Mouse (Mus musculus): ENCODE results near the gene Zfp697. TPM values are rescaled to one million over a fixed set of nuclear protein-coding genes. Genes with fewer than 3 reads are reported as not detected.
"Not testable (repeated sequence)": the region's sequence is repeated elsewhere in the genome, so short reads cannot be mapped to it uniquely, and the experiment has no call there.

Zfp697 gene
- polyA plus RNA-seq, 1 experiment from 2014 or later: 8.8 TPM

DNA sequence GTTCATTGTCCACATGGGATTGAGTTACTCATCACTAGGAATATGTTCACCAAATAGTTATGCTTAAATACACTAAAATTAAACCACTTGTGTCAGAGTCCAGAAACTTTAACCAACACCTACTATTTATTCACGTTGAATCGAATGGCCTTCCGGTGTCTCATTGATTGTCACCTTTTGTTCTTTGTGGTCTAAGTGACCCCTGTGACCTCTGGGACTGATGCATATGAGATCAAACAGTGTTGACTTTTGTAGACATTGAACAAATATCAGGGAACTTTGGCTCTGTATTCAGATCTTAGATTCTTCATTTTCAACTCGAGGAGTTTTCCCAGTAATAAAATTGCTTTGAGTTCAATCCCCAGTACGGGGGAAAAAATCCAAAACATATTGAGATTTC is 178.4 kb downstream of the Zfp697 start:
- not testable (repeated sequence) for H3K27ac ChIP-seq; H3K4me2 ChIP-seq (replicated peaks); H3K9me3 ChIP-seq; H3K9ac ChIP-seq; ATAC-seq (ENCODE audit: insufficient number of reproducible peaks, insufficient read depth, low FRiP score, low TSS enrichment); H3K4me1 ChIP-seq; H3K4me3 ChIP-seq; H3K27me3 ChIP-seq; H3K36me3 ChIP-seq
- WGBS: no CpG with 5 or more reads among the region's 5 CpGs

DNA sequence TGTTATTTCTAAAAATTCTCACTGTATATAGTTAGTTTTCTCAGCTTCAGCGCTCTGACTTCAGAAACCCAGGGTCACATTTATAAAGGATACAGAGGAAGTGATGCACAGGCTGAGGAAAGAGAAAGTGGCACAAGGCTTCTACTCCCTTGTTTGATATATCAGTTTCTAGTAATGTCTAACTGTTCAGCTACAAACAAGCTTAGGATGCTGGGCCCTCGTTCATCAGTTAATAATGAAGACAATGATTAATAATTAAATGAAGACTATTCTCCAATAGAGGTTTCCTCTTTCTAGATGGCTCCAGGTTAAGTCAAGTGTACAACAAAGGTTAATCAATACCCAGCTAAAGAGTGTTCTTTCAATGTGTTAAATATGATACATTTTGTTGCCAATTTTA is 181.6 kb downstream of the Zfp697 start:
- not testable (repeated sequence) for H3K4me2 ChIP-seq (replicated peaks); ATAC-seq (ENCODE audit: insufficient number of reproducible peaks, insufficient read depth, low FRiP score, low TSS enrichment); H3K4me3 ChIP-seq; H3K9ac ChIP-seq; H3K27me3 ChIP-seq; H3K27ac ChIP-seq; H3K36me3 ChIP-seq; H3K4me1 ChIP-seq; H3K9me3 ChIP-seq
- no CpG with 5 or more reads among the region's 2 CpGs for WGBS

DNA sequence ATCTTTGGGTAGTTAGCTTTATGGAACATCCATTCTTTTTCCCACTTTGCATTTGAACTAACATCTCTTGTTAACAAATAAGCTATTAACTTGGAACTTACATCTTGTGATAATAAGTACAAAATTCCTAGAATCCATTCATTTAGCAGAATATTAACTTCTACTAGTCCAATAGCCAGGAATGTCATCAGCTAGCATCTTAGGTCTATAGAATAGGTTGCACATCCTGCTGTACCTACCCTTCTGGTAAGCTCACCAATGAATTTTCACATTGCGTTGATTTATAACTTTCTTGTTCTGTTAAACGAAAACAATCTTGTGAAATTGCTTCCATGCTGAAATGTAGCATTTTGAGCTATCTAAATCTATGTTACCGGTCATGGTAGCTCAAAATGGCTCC is 182.6 kb downstream of the Zfp697 start:
- H3K9me3 ChIP-seq; H3K4me2 ChIP-seq (replicated peaks); H3K4me1 ChIP-seq; H3K4me3 ChIP-seq; H3K9ac ChIP-seq; ATAC-seq (ENCODE audit: insufficient number of reproducible peaks, insufficient read depth, low FRiP score, low TSS enrichment); H3K27me3 ChIP-seq; H3K36me3 ChIP-seq; H3K27ac ChIP-seq: not testable (repeated sequence)
- WGBS: no CpG with 5 or more reads among the region's 3 CpGs

DNA sequence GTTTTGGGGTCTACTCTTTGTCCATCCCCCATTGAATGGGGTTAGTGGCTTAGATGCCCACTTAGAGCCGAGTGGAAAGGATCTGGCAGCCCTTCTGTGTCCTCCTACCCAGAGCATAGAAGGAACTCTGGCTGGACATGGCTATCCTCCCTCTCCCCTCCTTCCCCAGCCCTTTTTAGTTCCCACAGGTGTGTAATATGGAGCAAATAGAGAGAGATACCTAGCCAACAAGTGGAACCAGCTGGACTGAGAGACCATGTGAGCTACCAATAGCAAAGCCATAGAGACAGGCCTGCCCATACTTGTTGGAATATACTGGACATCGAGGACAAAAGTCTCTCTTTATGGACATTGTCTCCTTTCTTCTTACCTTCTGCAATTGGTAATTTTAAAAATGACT is 185.5 kb downstream of the Zfp697 start:
- H3K4me1 ChIP-seq; ATAC-seq (ENCODE audit: insufficient number of reproducible peaks, insufficient read depth, low FRiP score, low TSS enrichment); H3K36me3 ChIP-seq; H3K4me2 ChIP-seq (replicated peaks); H3K27ac ChIP-seq; H3K27me3 ChIP-seq; H3K9me3 ChIP-seq; H3K9ac ChIP-seq; H3K4me3 ChIP-seq: not testable (repeated sequence)
- 83% methylated on average over 2 of the region's 2 CpGs for WGBS

DNA sequence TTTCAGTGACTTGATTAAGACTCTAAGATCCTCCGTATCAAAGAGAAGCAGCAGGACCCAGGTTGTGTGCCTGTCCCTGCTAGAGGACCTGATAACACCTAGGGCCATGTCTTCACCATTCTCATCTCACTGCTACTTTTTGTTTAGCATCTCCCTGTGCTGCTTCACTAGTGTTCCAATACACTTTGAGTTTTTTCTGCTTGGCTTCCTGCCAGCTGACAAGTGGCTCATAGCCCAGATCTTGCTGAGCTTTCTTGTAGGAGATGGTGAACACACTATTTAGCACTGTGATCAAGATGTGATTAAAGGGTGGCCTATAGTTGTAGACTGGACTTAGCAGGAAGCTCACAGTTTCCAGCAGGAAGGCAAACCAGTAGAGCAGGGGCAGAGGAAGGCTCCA is 198.8 kb downstream of the Zfp697 start:
- not testable (repeated sequence) for H3K27ac ChIP-seq; H3K27me3 ChIP-seq; H3K4me2 ChIP-seq (replicated peaks); H3K9ac ChIP-seq; H3K4me1 ChIP-seq; H3K36me3 ChIP-seq; H3K4me3 ChIP-seq; H3K9me3 ChIP-seq; ATAC-seq (ENCODE audit: insufficient number of reproducible peaks, insufficient read depth, low FRiP score, low TSS enrichment)
- WGBS: 100% methylated on average over 1 of the region's 1 CpGs

DNA sequence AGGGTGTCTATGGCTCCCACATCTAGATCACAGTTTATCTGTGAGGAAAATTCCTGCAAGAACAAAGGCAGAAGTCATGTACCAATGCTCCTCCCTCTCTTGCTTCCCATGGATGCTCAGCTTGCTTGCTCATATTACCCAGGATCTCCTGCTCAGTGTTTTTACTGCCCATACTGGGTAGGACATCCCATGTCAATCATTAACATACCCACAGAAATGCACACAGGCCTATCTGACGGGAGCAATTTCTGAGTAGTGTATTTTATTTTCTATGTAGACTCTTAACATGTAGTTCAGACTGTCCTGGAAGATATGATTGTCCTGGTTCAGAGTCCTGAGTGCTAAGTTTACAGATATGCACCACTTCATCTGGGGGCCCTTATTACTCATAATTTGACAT is 199.9 kb downstream of the Zfp697 start:
- no CpG with 5 or more reads among the region's 1 CpGs for WGBS
- not testable (repeated sequence) for ATAC-seq (ENCODE audit: insufficient number of reproducible peaks, insufficient read depth, low FRiP score, low TSS enrichment)

DNA sequence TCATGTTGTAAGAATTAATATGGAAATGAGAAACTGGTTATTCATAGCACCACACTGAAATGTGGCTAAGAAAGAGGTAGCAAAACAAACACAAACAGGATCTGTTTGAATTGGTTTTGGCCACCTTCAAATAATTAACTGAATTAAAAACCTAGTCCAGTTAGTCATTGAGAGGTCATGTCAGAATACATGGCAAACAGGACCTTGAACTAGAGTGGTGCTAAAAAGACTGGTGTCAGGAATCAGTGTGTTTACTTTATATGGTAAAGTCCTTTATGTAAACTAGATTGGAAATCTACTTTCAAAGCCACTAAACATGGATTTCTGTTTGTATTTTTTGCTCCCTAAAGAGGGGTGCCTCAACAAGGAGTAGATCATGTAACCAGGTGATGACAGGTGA is 200.4 kb downstream of the Zfp697 start:
- not testable (repeated sequence) for H3K4me2 ChIP-seq (replicated peaks); H3K4me1 ChIP-seq; H3K27me3 ChIP-seq; H3K4me3 ChIP-seq; H3K36me3 ChIP-seq; H3K9me3 ChIP-seq; H3K27ac ChIP-seq; ATAC-seq (ENCODE audit: insufficient number of reproducible peaks, insufficient read depth, low FRiP score, low TSS enrichment); H3K9ac ChIP-seq

More for the DNA sequence above, 199.9 kb downstream of the Zfp697 start:
- H3K27me3 ChIP-seq; H3K27ac ChIP-seq; H3K36me3 ChIP-seq; H3K4me1 ChIP-seq; H3K9me3 ChIP-seq; H3K4me3 ChIP-seq; H3K4me2 ChIP-seq (replicated peaks); H3K9ac ChIP-seq: not testable (repeated sequence)

DNA sequence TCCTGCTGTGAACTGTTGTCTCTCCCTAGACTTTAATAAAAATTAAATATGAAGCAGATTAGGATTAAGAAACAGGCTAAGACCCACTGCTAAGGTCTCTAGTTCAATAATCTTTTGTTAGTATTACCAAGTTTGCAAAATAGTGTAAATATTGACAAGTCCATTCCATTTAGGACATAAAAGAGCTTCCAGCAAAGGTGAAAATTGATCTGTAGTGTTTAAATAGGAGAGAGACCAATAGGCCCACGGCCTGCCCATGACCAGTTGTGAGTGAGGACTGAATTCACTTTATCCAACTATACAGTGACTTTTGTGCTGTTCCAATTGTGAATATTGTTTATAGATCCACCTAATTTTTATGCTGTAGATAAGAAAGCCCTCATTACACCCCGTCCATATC is 205.5 kb downstream of the Zfp697 start:
- Histone ChIP-seq H3K27me3 (no peaks in the 10 kb centered on the region), H3K4me2 (replicated peaks) (no peak overlapping the region), H3K4me1 (no peaks in the 10 kb centered on the region), H3K9ac (no peak overlapping the region), H3K27ac (no peak overlapping the region), H3K9me3 (no peaks in the 10 kb centered on the region), H3K4me3 (no peak overlapping the region), H3K36me3 (no peaks in the 10 kb centered on the region)
- ATAC-seq (ENCODE audit: insufficient number of reproducible peaks, insufficient read depth, low FRiP score, low TSS enrichment): no peak
- WGBS: 88% methylated on average over 2 of the region's 2 CpGs

DNA sequence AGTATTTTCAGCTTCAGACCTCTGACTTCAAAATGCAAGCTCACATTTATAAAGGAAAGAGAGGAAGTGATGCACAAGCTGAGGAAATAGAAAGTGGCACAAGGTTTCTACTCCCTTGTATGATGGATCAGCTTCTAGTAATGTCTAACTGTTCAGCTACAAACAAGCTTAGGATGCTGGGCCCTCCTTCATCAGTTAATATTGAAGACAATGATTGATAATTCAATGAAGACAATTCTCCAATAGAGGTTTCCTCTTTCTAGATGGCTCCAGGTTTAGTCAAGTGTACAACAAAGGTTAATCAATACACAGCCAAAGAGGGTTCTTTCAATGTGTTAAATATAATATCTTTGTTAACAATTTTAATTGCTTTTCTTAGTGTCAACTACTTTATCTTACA is 206.4 kb downstream of the Zfp697 start, which contains the start of gene Gm10681:
Gene Gm10681, minus strand, starts transcription at position 101 of the 400 bp plus-strand sequence.
- no peaks in the 10 kb centered on the region for H3K27me3 ChIP-seq
- ATAC-seq (ENCODE audit: insufficient number of reproducible peaks, insufficient read depth, low FRiP score, low TSS enrichment): no peak
- no peaks in the 10 kb centered on the region for H3K9me3 ChIP-seq
- H3K4me1 ChIP-seq: no peaks in the 10 kb centered on the region
- no peaks in the 10 kb centered on the region for H3K36me3 ChIP-seq
- no peak within 1 kb of the TSS for H3K4me2 ChIP-seq (replicated peaks)
- H3K9ac ChIP-seq: no peak within 1 kb of the TSS
- no peak within 1 kb of the TSS for H3K4me3 ChIP-seq
- no peak within 1 kb of the TSS for H3K27ac ChIP-seq

DNA sequence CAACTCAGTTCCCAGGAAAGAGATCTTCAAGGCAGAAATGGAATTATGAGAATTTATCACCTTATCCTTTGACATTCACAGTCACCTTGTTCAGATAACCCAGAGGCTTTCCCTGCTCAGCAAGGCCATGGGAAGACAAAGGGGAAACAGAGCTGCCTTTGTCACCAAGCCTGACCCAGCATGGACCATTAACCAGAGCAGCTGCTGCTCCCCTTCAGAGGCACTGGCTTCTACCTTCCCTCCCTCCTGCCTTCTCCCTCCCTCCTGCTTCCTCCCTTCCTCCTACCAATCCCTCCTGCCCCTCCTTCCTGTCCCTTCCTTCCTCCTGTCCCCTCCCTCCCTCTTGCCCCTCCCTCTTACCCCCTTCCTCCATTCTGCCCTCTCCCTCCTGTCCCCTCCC is 231.3 kb downstream of the Zfp697 start:
- not testable (repeated sequence) for H3K27me3 ChIP-seq; ATAC-seq (ENCODE audit: insufficient number of reproducible peaks, insufficient read depth, low FRiP score, low TSS enrichment)

DNA sequence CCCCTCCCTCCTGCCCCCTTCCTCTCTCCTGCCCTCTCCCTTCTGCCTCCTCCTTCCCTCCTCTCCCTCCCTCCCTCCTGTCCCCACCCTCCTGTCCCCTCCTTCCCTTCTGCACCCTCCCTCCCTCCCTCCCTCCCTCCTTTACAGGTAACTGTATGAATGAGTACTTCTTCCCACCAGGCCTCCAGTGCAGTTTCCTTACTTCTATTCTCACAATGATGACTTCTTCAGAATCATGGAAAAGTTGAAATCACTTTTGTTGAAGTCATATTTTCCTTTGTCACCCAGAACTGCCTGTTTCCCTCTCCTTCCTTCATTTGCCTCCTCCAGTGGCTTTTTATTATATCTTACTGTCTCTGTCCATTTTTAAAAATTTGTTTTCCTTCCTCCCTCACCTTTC is 231.7 kb downstream of the Zfp697 start:
- no peaks in the 10 kb centered on the region for H3K27me3 ChIP-seq
- H3K36me3 ChIP-seq: no peaks in the 10 kb centered on the region
- ATAC-seq (ENCODE audit: insufficient number of reproducible peaks, insufficient read depth, low FRiP score, low TSS enrichment): no peak
- no peak overlapping the region for H3K4me3 ChIP-seq
- H3K9me3 ChIP-seq: no peaks in the 10 kb centered on the region
- no peak overlapping the region for H3K9ac ChIP-seq
- H3K4me1 ChIP-seq: no peaks in the 10 kb centered on the region
- H3K4me2 ChIP-seq (replicated peaks): no peak overlapping the region
- no peak overlapping the region for H3K27ac ChIP-seq

More for the DNA sequence above, 231.3 kb downstream of the Zfp697 start:
- not testable (repeated sequence) for H3K4me1 ChIP-seq; H3K4me3 ChIP-seq; H3K27ac ChIP-seq; H3K9me3 ChIP-seq; H3K4me2 ChIP-seq (replicated peaks); H3K36me3 ChIP-seq; H3K9ac ChIP-seq

DNA sequence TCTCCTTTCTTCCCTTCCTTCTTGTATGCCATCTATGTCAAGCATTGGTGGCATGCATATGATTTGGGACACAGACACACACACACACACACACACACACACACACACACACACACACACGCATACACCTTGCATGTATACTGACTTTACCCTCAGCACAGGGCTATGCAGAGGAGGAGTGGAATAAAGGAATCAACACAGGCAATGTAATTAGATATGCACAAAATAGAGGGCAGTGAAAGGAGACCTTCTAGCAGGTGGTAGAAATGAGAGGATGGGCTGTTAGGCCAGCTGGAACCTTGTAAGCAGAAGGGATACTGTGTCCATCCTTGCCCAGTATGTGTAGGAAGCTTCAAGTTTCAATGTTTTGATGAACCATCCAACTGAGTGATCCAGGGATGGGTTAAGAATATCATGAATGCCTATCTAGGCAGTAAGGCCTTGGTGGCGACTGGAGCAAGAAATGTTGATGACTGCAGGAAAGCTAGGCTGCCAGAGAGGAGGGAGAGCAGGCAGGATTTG is 232.2 kb downstream of the Zfp697 start:
- H3K4me3 ChIP-seq; ATAC-seq (ENCODE audit: insufficient number of reproducible peaks, insufficient read depth, low FRiP score, low TSS enrichment); H3K27me3 ChIP-seq; H3K27ac ChIP-seq; H3K9ac ChIP-seq; H3K4me2 ChIP-seq (replicated peaks); H3K9me3 ChIP-seq; H3K36me3 ChIP-seq; H3K4me1 ChIP-seq: not testable (repeated sequence)
- WGBS: 72% methylated on average over 2 of the region's 2 CpGs

DNA sequence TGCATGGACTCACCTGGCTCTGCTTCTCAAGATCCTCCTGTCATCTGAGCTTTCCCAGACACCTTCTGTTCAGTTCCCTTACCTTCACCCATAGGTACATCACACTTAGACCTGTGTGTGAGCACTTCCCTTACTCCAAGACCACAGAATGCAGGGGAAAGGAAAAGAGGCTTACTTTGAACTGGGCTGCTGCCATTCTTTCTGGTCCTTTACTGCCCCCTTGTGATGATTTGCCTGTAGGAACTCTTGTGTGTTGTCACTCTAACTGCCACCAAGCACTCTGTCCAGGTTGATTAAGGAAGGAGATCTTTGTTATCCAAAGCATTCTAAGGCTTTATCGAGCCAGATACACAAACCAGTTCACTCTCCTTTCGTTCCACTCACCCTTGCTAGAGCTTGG is 234.0 kb downstream of the Zfp697 start:
- ATAC-seq (ENCODE audit: insufficient number of reproducible peaks, insufficient read depth, low FRiP score, low TSS enrichment); H3K4me3 ChIP-seq; H3K4me2 ChIP-seq (replicated peaks): not testable (repeated sequence)

More for the DNA sequence above, 234.0 kb downstream of the Zfp697 start:
- H3K9me3 ChIP-seq, H3K27ac ChIP-seq, H3K27me3 ChIP-seq, H3K9ac ChIP-seq, H3K4me1 ChIP-seq, H3K36me3 ChIP-seq: not testable (repeated sequence)
- 39% methylated on average over 2 of the region's 2 CpGs for WGBS

Measured in embryonic facial prominence, embryonic 12.5 days (tissue).